Mouse (Mus musculus) heart, postnatal 0 days (tissue): Measurements from ENCODE around the gene Desi1.

ENCODE experiments used
- CTCF ChIP-seq: IDR thresholded peaks from 2 replicates; pipeline ENCODE4 v1.5.1; 2016; ENCODE audit warnings: antibody characterized with exemption, control low read depth, low read depth
- EP300 ChIP-seq: IDR thresholded peaks from 2 replicates; pipeline ENCODE4 v1.6.1; 2016; ENCODE audit warnings: antibody characterized with exemption, low read depth

- no peak for TF ChIP-seq CTCF
- TF ChIP-seq EP300 = no peak
These were observed 16.2 kb downstream of the Desi1 start for GRCm38 (mm10) chr15:82017461-82017860.
